Mouse (Mus musculus) heart, embryonic 12.5 days (tissue): ENCODE results near the gene Olfr1348. TPM values are rescaled to one million over a fixed set of nuclear protein-coding genes. Genes with fewer than 3 reads are reported as not detected.

Experiments used
- polyA plus RNA-seq: library from polyadenylated mRNA; unstranded; fragments of >200 nt; fragmentation: Nextera tagmentation; extraction: Ambion mirVana; gene quantifications from 2 replicates; pipeline ENCODE4 v1.2.1, GENCODE M21; 2016

Olfr1348 gene
- polyA plus RNA-seq, 1 experiment from 2014 or later: not detected

Other genes with a start within 250 kb of the Olfr1348 start
- 3.7 and 4.2 TPM in 2 replicates for gene Zfp667, start 222.2 kb downstream of the Olfr1348 start, polyA plus RNA-seq
- 4.3 and 4.8 TPM in 2 replicates for gene Zfp583, start 177.5 kb downstream of the Olfr1348 start, polyA plus RNA-seq
- gene Gm3854, start 165.0 kb downstream of the Olfr1348 start, polyA plus RNA-seq: 1.1 and 1.6 TPM in 2 replicates
- 1.2 and 1.4 TPM in 2 replicates for gene Zfp78, start 145.5 kb downstream of the Olfr1348 start, polyA plus RNA-seq
- 7.3 and 10.7 TPM in 2 replicates for gene Zfp28, start 125.5 kb downstream of the Olfr1348 start, polyA plus RNA-seq
- gene Smim17, start 110.0 kb downstream of the Olfr1348 start, polyA plus RNA-seq: 0.15 and 0.39 TPM in 2 replicates
- gene Gm20715, start 98.5 kb downstream of the Olfr1348 start, polyA plus RNA-seq: not detected in 2 replicates
- not detected in 2 replicates for gene Olfr1344, start 70.1 kb downstream of the Olfr1348 start, polyA plus RNA-seq
- not detected in 2 replicates for gene Olfr1336, start 52.6 kb downstream of the Olfr1348 start, polyA plus RNA-seq
- gene Olfr1346, start 41.6 kb downstream of the Olfr1348 start, polyA plus RNA-seq: not detected in 2 replicates
- not detected in 2 replicates for gene Olfr5, start 21.8 kb downstream of the Olfr1348 start, polyA plus RNA-seq
- gene Olfr1347, start 9.0 kb downstream of the Olfr1348 start, polyA plus RNA-seq: not detected in 2 replicates
- not detected in 2 replicates for gene Olfr1349, start 14.2 kb upstream of the Olfr1348 start, polyA plus RNA-seq
- not detected in 2 replicates for gene Olfr1350, start 56.1 kb upstream of the Olfr1348 start, polyA plus RNA-seq
- 9.5 and 12.7 TPM in 2 replicates for gene Zim1, start 187.7 kb upstream of the Olfr1348 start, polyA plus RNA-seq
- 191 and 195 TPM in 2 replicates for gene Peg3, start 221.7 kb upstream of the Olfr1348 start, polyA plus RNA-seq
- gene Usp29, start 221.8 kb upstream of the Olfr1348 start, polyA plus RNA-seq: 9.8 and 10.3 TPM in 2 replicates